Mouse (Mus musculus) myocyte (in vitro differentiated cells): ENCODE measurements around the gene Zhx3. TPM values are rescaled to one million over a fixed set of nuclear protein-coding genes. Genes with fewer than 3 reads are reported as not detected.

Source experiments
- H3K27me3 ChIP-seq: one replicate; pipeline ENCODE4 v1.6.1; 2011; ENCODE audit not compliant: control insufficient read depth, insufficient read depth, insufficient read length
- H3K36me3 ChIP-seq: one replicate; pipeline ENCODE4 v1.6.1; 2011; ENCODE audit not compliant: control insufficient read depth, insufficient read depth
- H3K4me2 ChIP-seq: one replicate; pipeline ENCODE4 v1.6.1; 2011; ENCODE audit warnings: low read depth, control low read depth
- H3K4me3 ChIP-seq: one replicate; pipeline ENCODE4 v1.5.1; 2011; ENCODE audit warnings: mild to moderate bottlenecking, control low read depth, moderate library complexity
- H3K79me2 ChIP-seq: one replicate; pipeline ENCODE4 v1.6.1; 2011; ENCODE audit not compliant: control insufficient read depth, insufficient read depth
- H3ac ChIP-seq: one replicate; pipeline ENCODE4 v1.6.1; 2011; ENCODE audit not compliant: control insufficient read depth, insufficient read length
- CEBPB ChIP-seq: IDR thresholded peaks from 2 replicates; pipeline ENCODE4 v1.6.1; 2011; ENCODE audit warnings: mild to moderate bottlenecking, moderate library complexity; ENCODE audit not compliant: poor library complexity, insufficient read depth, severe bottlenecking
- E2F4 ChIP-seq: IDR thresholded peaks from one replicate; pipeline ENCODE4 v1.6.1; 2011; ENCODE audit warnings: mild to moderate bottlenecking, control low read depth, moderate library complexity; ENCODE audit not compliant: insufficient read depth
- MAX ChIP-seq: IDR thresholded peaks from one replicate; pipeline ENCODE4 v1.6.1; 2011; ENCODE audit warnings: low read depth, mild to moderate bottlenecking, control low read depth
- MYOD1 ChIP-seq, 3 experiments: IDR thresholded peaks; one replicate each; pipeline ENCODE4 v1.6.1; 2011; ENCODE audit warnings: control low read depth in 2 of 3, low read depth in 2 of 3, mild to moderate bottlenecking in 2 of 3, moderate library complexity in 1 of 3; ENCODE audit not compliant: insufficient read length in 2 of 3, control insufficient read depth in 1 of 3
- MYOG ChIP-seq, 3 experiments: IDR thresholded peaks; one replicate each; pipeline ENCODE4 v1.6.1; 2011; ENCODE audit warnings: control low read depth in 2 of 3, low read depth in 2 of 3, mild to moderate bottlenecking in 2 of 3; ENCODE audit not compliant: insufficient read length in 2 of 3, control insufficient read depth in 1 of 3, insufficient read depth in 1 of 3
- POLR2A ChIP-seq: IDR thresholded peaks from one replicate; pipeline ENCODE4 v1.6.1; 2011; ENCODE audit warnings: low read depth, mild to moderate bottlenecking, control low read depth, moderate library complexity; ENCODE audit not compliant: insufficient read length
- POLR2AphosphoS2 ChIP-seq: IDR thresholded peaks from one replicate; pipeline ENCODE4 v1.6.1; 2011; ENCODE audit warnings: low read depth, control low read depth; ENCODE audit not compliant: insufficient read length
- REST ChIP-seq: IDR thresholded peaks from one replicate; pipeline ENCODE4 v1.6.1; 2011; ENCODE audit warnings: mild to moderate bottlenecking, control low read depth, moderate library complexity; ENCODE audit not compliant: insufficient read depth, insufficient read length
- SRF ChIP-seq: IDR thresholded peaks from one replicate; pipeline ENCODE4 v1.6.1; 2011; ENCODE audit warnings: low read depth; ENCODE audit not compliant: control insufficient read depth, insufficient read length
- TCF12 ChIP-seq: IDR thresholded peaks from one replicate; pipeline ENCODE4 v1.6.1; 2011; ENCODE audit warnings: mild to moderate bottlenecking, control low read depth; ENCODE audit not compliant: poor library complexity, insufficient read depth, severe bottlenecking
- TCF3 ChIP-seq: IDR thresholded peaks from one replicate; pipeline ENCODE4 v1.6.1; 2011; ENCODE audit warnings: low read depth, control low read depth; ENCODE audit not compliant: insufficient read length
- USF1 ChIP-seq: IDR thresholded peaks from one replicate; pipeline ENCODE4 v1.6.1; 2011; ENCODE audit warnings: low read depth, mild to moderate bottlenecking, control low read depth, moderate library complexity
- polyA plus RNA-seq: library from polyadenylated mRNA; unstranded; fragments of >200 nt; fragmentation: generic; extraction: Trizol; gene quantifications from one replicate; pipeline ENCODE4 v1.2.1, GENCODE M21; 2012; ENCODE audit warnings: missing spikeins

The Zhx3 gene
- polyA plus RNA-seq, 1 experiment: 6.1 TPM

DNA sequence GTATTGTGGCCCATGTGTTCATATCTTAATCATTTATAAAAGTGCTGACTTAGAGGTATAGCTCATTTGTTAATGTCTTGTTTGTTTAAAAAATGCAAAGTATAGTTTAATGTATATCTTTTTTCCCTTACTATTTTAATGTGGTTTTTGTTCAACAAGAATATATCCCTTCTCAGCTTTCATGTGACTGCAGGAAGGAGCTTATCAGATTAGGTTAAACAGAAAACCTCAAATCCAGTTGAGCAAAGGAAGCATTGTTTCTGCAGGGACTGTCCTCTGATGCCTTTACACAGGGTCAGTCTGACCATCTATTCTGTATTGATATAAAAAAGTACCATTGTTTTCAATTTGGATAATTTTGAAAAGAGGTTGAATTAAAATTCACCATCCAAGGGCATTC lies 170.0 kb downstream of the Zhx3 start:
- Histone ChIP-seq H3K4me2 (no peak overlapping the region), H3K27me3 (no peaks in the 10 kb centered on the region), H3ac (no peak overlapping the region), H3K36me3 (peaks cover 68% of the 10 kb centered on the region), H3K4me3 (no peak overlapping the region), H3K79me2 (no peaks in the 10 kb centered on the region)
- TF ChIP-seq POLR2A (no peak), POLR2AphosphoS2 (no peak), SRF (no peak), CEBPB (no peak), MYOD1 (IDR thresholded peaks at IDR 0.05; ENCODE audit: control insufficient read depth in 1 of 3, insufficient read length in 2 of 3, low read depth in 2 of 3) (no peak), TCF12 (no peak), MAX (no peak), USF1 (no peak), E2F4 (no peak), REST (no peak), TCF3 (no peak), MYOG (IDR thresholded peaks at IDR 0.05; ENCODE audit: control insufficient read depth in 1 of 3, insufficient read depth in 1 of 3, insufficient read length in 2 of 3, low read depth in 2 of 3) (no peak)

DNA sequence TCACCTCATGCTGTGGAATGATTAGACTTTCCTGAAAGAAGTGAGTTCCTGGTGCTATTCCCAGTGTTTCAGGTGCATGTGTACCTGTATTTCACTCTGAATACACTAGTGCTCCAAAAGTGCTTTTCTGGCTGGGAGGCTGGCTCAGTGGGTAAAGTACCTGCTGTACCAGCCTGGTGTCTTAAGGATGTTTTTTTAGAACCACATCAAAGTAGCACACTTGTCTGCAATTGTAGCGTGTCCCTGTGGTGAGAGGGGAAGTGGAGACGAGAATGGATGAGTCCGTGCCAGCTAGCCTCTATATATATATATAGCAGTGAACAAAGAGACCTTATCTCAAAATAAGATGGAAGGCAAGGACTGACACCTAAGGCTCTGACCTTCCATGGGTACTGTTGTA lies 171.2 kb downstream of the Zhx3 start:
- Histone ChIP-seq H3K36me3 (peaks cover 74% of the 10 kb centered on the region), H3ac (no peak overlapping the region), H3K27me3 (no peaks in the 10 kb centered on the region), H3K4me3 (no peak overlapping the region), H3K79me2 (no peaks in the 10 kb centered on the region), H3K4me2 (no peak overlapping the region)
- TF ChIP-seq E2F4 (no peak), SRF (no peak), MYOG (IDR thresholded peaks at IDR 0.05; ENCODE audit: control insufficient read depth in 1 of 3, insufficient read depth in 1 of 3, insufficient read length in 2 of 3, low read depth in 2 of 3) (no peak), MAX (no peak), TCF3 (no peak), USF1 (no peak), TCF12 (no peak), POLR2A (no peak), CEBPB (no peak), MYOD1 (IDR thresholded peaks at IDR 0.05; ENCODE audit: control insufficient read depth in 1 of 3, insufficient read length in 2 of 3, low read depth in 2 of 3) (no peak), REST (no peak), POLR2AphosphoS2 (no peak)

DNA sequence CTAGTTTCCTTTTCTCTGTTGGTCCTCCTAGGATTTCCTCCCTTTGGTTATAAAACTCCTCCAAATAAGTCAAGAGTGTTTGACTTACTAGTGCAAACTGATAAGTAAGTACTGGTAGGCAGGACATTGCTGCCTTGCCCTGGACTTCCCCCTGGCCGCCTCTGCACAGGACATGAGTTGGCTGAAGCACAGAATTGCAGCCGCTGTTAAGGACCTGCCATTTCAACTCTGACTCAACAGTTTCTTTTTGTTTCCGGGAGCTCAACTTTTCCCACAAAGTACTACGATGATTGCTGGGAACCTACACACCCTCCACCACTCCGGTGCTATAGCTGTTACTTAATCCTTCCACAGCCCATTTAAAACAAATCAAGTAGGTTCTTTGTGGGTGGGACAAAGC lies 172.5 kb downstream of the Zhx3 start:
- Histone ChIP-seq H3K36me3 (peaks cover 72% of the 10 kb centered on the region), H3K4me2 (no peak overlapping the region), H3K27me3 (no peaks in the 10 kb centered on the region), H3K79me2 (no peaks in the 10 kb centered on the region), H3ac (no peak overlapping the region), H3K4me3 (no peak overlapping the region)
- TF ChIP-seq SRF: no peak
- TF ChIP-seq E2F4: no peak
- TF ChIP-seq CEBPB: no peak
- no peak for TF ChIP-seq TCF12
- no peak for TF ChIP-seq POLR2AphosphoS2

Other genes starting within 250 kb of the Zhx3 start
- gene Top1, start 227.1 kb downstream of the Zhx3 start, polyA plus RNA-seq: 37.2 TPM
- gene Plcg1, start 141.7 kb downstream of the Zhx3 start, polyA plus RNA-seq: 36.6 TPM
- gene Lpin3, start 7.7 kb upstream of the Zhx3 start, polyA plus RNA-seq: 10.5 TPM
- not detected for gene Emilin3, start 39.3 kb upstream of the Zhx3 start, polyA plus RNA-seq
- gene Chd6, start 236.1 kb upstream of the Zhx3 start, polyA plus RNA-seq: 5.1 TPM